In the genomic region with DNA sequence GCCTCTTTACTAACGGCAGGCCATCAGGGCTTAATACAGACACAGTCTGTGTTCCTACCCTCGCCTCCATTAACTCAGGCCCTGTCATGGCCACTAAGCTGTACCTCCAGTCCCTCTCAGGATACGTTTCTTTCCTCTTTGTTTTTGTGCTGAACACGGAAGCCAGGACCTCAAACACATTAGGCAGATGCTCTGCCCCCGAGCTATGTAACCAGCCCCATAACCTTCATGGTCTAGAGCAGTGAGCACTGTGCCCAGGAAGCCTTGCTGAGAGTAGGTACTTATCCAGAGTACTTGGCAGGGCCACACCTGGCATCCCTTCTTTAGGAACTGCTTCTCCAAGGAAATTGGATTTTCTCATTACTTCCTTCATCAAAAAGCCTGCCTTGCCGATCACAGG, we compare ENCODE assay signal across 12 mouse cellular contexts.
"Had no signal": no experiment of that assay in that cellular context is flagged by ENCODE, and none has a peak within 500 bp of the region (broad histone marks: within the 10 kb centered on the region; RNA-seq: fewer than 3 reads in every experiment).

No protein-coding gene starts in this region.

- H3K9ac ChIP-seq: limb, embryonic 12.5 days; liver, embryonic 13.5 days; liver, postnatal 0 days; lung, embryonic 15.5 days had no signal

- H3K9me3 ChIP-seq: limb, embryonic 12.5 days; liver, embryonic 13.5 days; lung, embryonic 15.5 days had no signal

- H3K4me3 ChIP-seq: left cerebral cortex, adult 2 months; limb, embryonic 12.5 days; liver, embryonic 13.5 days; lung, embryonic 15.5 days had no signal

- H3K27ac ChIP-seq: left cerebral cortex, adult 2 months; liver, embryonic 13.5 days; stomach, postnatal 0 days had no signal

- DNase-seq: kidney, adult 18-20 months; kidney, postnatal 10 days; kidney, postnatal 4 days; liver; liver, embryonic 13.5 days; liver, postnatal 0 days; lung, postnatal 36 days; thymus, postnatal 4 days had no signal

- ATAC-seq: liver, postnatal 0 days had no signal

- H3K4me2 ChIP-seq: liver, embryonic 13.5 days; lung, embryonic 15.5 days had no signal

- H3K27me3 ChIP-seq: limb, embryonic 12.5 days; liver, embryonic 13.5 days; lung, embryonic 15.5 days had no signal

- H3K36me3 ChIP-seq: limb, embryonic 12.5 days; liver, embryonic 13.5 days; lung, embryonic 15.5 days had no signal
